Mouse (Mus musculus) kidney, adult 11 months (tissue): ENCODE measurements around the gene Icmt.

ENCODE experiments used
- DNase-seq: peaks from one replicate; pipeline ENCODE4 v3.0.0; 2022

Icmt gene

GRCm38 (mm10) chr4:152276389-152277347 lies 20.4 kb upstream of the Icmt start:
- DNase-seq: no peak

- DNase-seq: no peak
These were observed 19.1 kb upstream of the Icmt start for GRCm38 (mm10) chr4:152277916-152278315.

GRCm38 (mm10) chr4:152278986-152279385 lies 18.0 kb upstream of the Icmt start:
- DNase-seq: no peak

- no peak for DNase-seq
These were observed 15.4 kb upstream of the Icmt start for GRCm38 (mm10) chr4:152281601-152282000.

GRCm38 (mm10) chr4:152282721-152283120 lies 14.3 kb upstream of the Icmt start:
- no peak for DNase-seq

- peak; percentile 72 for DNase-seq
These were observed 13.7 kb upstream of the Icmt start for GRCm38 (mm10) chr4:152283186-152283950.

GRCm38 (mm10) chr4:152285505-152285904 lies 11.5 kb upstream of the Icmt start:
- peak; percentile 61 for DNase-seq

GRCm38 (mm10) chr4:152286183-152286582 lies 10.8 kb upstream of the Icmt start:
- no peak for DNase-seq

GRCm38 (mm10) chr4:152286887-152287286 lies 10.1 kb upstream of the Icmt start:
- peak; percentile 54 for DNase-seq

- DNase-seq: no peak
These were observed 9.5 kb upstream of the Icmt start for GRCm38 (mm10) chr4:152287317-152288120.

GRCm38 (mm10) chr4:152288398-152288945 lies 8.6 kb upstream of the Icmt start:
- DNase-seq: no peak

- no peak for DNase-seq
These were observed 6.6 kb upstream of the Icmt start for GRCm38 (mm10) chr4:152290385-152290784.

GRCm38 (mm10) chr4:152290991-152291390 lies 6.0 kb upstream of the Icmt start:
- DNase-seq: no peak

- DNase-seq: no peak
These were observed 5.5 kb upstream of the Icmt start, which contains the start of gene Hes3 for GRCm38 (mm10) chr4:152291562-152291961. Gene Hes3, minus strand, starts transcription at chr4:152291662.

GRCm38 (mm10) chr4:152292102-152292765 lies 4.8 kb upstream of the Icmt start:
- DNase-seq: no peak

GRCm38 (mm10) chr4:152294188-152294929 lies 2.7 kb upstream of the Icmt start:
- no peak for DNase-seq

- DNase-seq: no peak
These were observed 1.1 kb upstream of the Icmt start for GRCm38 (mm10) chr4:152295916-152296315.

GRCm38 (mm10) chr4:152296371-152296770 lies 656 bp upstream of the Icmt start:
- no peak for DNase-seq

- DNase-seq: no peak
These were observed 1.8 kb downstream of the Icmt start for GRCm38 (mm10) chr4:152298836-152299235.

GRCm38 (mm10) chr4:152300375-152300774 lies 3.3 kb downstream of the Icmt start:
- no peak for DNase-seq

GRCm38 (mm10) chr4:152302012-152302411 lies 5.0 kb downstream of the Icmt start:
- peak; percentile 73 for DNase-seq
